Mouse (Mus musculus) CD8-positive naive resting alpha-beta T cell, adult 2 months (primary cell): ENCODE data around the gene Oprm1.
"Not testable (repeated sequence)": the region's sequence is repeated elsewhere in the genome, so short reads cannot be mapped to it uniquely, and the experiment has no call there.

Source experiments
- DNase-seq, 2 experiments: peaks; one replicate each; pipeline ENCODE4 v3.0.0; 2022; ENCODE audit warnings: low read depth in 2 of 2, low spot score in 2 of 2

Oprm1 gene

GRCm38 (mm10) chr10:6758206-6758605 is at the start of gene Oprm1:
Gene Oprm1, plus strand, starts transcription at chr10:6758506.
- DNase-seq: no peak

DNA sequence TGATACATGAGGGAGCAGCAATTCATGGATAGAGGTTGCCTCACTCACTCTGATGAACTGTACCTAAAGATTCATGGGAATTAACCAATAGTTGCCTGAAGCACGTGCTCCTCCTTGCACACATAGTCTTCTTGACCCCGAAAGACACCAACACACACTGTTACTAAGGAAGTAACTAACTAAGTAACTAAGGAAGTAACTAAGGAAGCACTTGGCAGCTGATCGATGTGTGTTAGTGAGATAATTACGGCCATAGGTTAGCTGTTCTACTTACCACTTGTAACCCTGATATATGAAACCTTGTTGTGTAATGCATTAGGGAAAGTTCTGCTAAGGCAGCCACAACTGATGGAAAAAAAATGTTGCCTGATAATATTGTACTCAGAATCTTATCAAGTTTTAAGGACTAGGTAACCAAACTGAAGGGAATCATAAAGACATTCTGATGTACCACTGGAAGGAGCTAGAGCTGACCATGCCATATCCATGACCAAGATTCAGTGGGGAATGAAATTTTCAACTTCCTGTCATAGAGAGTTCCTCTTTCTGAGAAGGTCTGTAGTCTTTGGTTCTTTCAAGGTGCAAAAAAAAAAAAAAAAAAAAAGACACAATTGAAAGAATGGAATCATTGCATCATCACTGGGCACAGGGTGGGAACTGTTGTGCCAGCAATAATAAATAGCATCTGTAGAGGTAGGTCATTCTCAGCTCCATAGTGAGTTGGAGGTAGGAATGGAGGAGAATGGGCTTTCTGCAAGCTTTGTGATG is 40.9 kb upstream of the Oprm1 start:
- no peak for DNase-seq

- no peak for DNase-seq
Measured at GRCm38 (mm10) chr10:6723765-6724164, 34.5 kb upstream of the Oprm1 start.

- DNase-seq: no peak
Measured at GRCm38 (mm10) chr10:6728469-6728868, 29.8 kb upstream of the Oprm1 start.

DNA sequence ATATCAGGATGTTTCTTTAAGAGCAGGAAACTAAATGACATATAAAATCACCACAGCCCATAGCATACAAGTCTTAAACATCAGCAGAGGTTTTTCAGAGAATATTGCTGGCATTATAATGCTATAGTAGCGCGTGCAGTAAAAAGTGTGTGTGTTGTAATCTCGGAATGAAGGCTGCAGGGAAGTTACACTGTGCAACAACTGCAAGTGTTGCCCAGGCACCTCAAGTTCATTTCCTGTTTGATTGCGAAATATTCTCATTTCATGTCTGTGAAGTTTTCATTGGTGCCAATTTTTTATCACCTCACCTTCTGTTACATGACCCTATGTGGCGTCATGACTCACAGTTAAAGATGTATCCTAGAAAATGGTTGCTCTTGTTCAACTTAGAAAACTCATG is 4.9 kb upstream of the Oprm1 start:
- no peak for DNase-seq

DNA sequence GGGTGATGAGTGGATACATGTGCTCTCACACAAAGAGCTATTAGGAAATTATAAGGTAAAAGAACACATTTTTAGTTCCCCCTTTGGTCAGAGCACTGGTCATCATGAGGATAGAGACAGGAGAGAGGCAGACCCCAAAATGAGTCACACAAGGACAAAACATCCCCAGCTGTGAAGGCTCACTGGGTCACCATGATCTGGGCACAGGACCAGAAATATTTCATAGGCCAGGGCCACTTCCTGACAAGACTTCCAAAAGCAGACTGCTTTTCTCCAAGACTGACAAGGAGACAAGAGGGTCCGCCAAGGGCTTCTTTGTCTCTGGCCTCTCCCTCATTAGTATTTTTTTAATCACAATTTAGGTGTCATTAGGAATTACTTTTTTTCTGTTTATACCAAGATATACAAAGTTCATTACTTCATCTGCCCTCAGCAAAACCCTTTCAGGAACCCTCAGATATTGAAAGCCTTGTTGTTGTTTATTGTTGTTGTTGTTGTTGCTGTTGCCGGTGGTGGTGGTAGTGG is 3.0 kb downstream of the Oprm1 start, which contains the start of gene Gm10945:
TSS of gene Gm10945 (minus strand) at position 475 of the 525 bp plus-strand sequence.
- no peak for DNase-seq

- DNase-seq: no peak
Measured at GRCm38 (mm10) chr10:6788517-6789237, 30.4 kb downstream of the Oprm1 start.

- DNase-seq: no peak
Measured at GRCm38 (mm10) chr10:6790226-6790625, 31.9 kb downstream of the Oprm1 start.

GRCm38 (mm10) chr10:6820626-6821025 is 62.3 kb downstream of the Oprm1 start:
- no peak for DNase-seq

DNA sequence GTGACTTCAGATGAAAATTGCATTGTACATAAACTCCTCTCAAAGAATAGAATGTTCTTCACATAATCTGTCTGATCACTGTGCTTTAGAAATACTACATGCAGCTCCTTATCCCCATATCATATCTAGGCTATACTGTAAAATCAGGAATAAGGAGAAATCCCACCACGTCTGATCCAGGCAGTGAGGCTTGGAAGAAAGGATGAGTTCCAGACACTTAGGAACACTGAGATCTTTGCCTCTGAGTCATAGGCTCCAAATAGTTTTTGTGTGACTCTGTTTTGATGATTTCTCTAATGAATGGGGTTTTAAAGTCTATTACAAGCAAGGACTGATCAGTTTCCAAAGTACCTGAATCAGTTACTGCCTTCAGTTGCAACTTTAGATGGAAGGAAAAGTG is 83.9 kb downstream of the Oprm1 start:
- DNase-seq: no peak

GRCm38 (mm10) chr10:6846283-6846682 is 88.0 kb downstream of the Oprm1 start:
- no peak for DNase-seq

- DNase-seq: no peak
Measured at GRCm38 (mm10) chr10:6848162-6848754, 90.0 kb downstream of the Oprm1 start.

DNA sequence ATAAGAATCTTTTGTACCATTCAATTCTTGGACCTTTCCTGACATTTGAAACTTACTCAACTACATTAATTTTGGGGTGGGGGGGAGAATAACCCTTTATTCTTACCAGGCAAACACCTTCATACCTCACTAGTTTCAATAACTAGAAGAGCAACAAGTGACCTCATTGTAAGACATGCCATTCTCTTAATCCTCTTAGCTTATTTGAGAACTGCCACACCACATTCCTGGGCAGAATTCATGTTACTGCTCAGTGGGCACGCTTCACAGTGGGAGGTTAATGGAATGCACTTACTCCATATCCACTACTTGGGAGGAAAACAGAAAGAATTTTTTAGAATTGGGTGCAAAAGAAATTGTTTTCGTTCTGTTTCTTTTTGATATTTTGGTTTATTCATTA is 90.5 kb downstream of the Oprm1 start:
- DNase-seq: no peak

DNA sequence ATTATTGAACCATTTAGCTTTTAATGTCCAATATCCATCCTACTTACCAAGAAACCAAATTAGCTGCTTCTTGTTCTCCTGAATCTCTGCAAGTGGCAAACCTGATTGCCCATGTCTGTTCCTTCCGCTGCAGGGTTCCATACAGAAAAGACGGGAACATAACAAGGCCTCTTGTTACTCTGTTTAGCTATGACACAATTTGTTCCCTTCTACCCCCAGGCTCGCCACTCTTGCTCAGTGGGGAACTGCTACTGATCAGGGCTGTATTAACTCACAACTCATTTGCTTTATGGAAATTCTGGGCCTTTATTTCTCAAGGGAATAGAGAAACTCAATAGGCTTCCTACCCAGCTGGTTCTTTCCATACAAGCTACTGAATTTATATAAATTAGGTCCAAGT is 97.5 kb downstream of the Oprm1 start:
- no peak for DNase-seq

DNA sequence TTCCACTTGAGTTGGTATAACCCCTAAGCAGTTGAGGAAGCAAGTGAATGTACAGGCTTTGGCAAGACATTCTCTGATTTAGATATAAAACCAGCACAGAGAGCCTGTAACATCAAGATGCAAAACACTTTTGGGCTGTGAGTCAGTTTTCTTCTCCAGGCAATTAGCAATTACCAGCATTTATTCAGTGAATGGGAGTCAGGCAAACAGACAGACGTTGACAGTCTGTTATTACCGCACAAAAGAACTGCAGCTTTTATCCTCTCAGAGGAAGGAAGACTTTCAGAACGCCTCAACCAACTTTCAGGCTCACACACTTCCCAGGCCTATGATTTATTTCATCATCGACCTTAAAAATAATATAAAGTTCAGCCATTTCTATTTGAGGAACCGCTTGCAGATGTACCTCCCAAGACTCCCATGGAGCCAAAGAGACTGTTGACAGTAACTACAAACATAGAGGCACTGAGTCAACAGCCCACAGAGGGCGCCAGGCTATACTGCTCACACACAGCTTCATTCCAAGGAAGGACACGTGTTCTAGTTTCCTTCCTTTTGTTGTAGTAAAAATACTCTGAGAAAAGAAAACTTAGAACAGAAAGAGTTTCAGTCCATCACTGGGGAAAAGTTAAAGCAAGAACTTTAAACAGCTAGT is 113.2 kb downstream of the Oprm1 start:
- DNase-seq: no peak

GRCm38 (mm10) chr10:6873917-6874316 is 115.6 kb downstream of the Oprm1 start:
- DNase-seq: no peak

DNA sequence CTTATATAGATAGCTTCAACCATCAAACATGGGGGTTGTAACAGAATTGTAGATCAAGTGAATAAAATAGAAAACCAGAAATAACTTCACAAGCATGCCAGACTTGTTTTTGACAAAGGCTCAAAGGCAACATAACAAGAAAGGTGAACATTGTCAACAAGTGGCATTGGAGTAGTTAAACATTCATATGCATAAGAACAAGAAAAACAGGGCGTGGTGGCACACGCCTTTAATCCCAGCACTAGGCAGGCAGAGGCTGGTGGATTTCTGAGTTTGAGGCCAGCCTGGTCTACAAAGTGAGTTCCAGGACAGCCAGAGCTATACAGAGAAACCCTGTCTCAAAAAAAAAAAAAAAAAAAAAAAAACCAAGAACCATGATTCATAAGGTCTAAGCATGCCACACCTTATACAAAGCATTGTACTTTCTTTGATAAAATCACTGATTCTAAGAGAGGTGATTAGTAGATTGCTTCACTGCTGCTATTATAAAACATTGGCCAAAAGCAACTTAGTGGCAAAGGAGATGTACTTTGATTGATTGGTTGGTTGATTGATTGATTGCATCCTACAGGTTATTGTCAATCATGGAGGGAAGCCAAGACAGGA is 120.1 kb downstream of the Oprm1 start:
- no peak for DNase-seq

DNA sequence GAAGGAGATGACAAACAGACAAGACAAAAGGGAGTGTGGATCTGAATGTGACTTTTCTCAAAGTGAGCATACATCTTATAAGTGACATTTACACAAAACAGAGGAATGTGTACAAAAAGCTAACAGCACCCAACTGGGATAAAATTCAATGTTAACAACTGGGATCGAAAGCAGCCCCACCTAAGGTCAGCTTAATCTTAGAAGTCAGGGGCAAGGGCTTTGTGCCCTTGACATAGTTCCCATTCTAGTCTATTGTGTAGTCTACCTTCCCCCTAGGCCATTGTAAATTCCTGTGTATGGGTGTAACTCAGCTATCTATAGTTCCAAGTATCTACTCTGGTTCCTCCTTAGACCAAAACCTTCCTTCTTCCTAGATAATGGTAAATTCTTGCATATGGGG is 123.7 kb downstream of the Oprm1 start:
- not testable (repeated sequence) for DNase-seq

DNA sequence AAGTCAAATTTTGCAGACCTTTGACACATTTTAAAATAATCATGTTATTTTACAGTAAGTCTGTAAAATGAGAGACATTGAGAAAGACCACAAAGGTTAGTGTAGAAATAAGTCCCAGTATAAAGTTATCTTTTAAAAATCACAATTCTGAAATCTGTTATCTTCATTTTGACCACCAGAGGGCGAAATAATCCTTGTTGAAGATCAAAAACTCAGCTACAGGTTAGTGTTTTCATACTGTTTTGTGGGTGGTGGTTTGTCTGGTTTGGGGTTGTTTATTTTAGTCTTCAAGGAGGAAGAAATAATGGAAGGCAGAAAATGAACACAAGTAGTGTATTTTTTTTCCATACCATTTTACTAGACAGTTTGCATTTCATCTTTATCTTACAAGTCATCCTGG is 127.2 kb downstream of the Oprm1 start:
- DNase-seq: peak; percentile 11 to 31

DNA sequence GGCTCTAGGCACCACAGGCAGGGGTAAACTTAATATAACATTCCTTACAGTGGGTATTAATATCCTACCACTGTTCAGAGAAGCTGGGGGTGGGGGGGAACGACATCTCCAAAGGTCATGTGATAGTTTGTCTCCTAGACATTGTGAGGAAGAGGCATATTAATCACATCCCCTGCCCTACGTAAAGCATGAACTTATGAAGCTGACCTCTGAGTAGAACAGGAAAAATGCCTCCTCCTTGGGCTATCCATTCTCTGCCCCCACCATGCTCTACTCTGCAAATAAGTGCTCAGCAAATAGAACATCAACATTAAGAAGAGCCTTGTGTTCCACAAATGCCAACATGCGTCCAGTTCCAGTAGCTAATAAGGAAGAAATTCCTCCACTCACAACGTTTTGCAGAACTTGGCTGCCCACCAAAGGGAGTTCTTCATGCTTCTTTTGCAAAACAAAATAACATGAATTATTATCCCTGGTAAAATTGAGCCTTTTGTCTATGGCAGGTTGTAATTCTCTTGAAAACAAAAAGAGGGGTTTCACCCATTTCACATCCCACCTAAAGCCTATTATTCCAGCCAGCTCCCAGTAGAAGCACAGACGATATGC is 131.4 kb downstream of the Oprm1 start:
- no peak for DNase-seq
